Mouse (Mus musculus) heart, embryonic 14.5 days (tissue): ENCODE measurements around the gene Adamtsl1. TPM values are rescaled to one million over a fixed set of nuclear protein-coding genes. Genes with fewer than 3 reads are reported as not detected.

ENCODE experiments used
- ATAC-seq: fragments of 200-750 bp; cut with Nextera tagmentation; 2 replicates; pipeline ENCODE4 v1.8.0; 2017; ENCODE audit warnings: low read depth, moderate TSS enrichment; ENCODE audit not compliant: insufficient number of reproducible peaks, insufficient read depth, low FRiP score
- H3K27ac ChIP-seq, 2 experiments: fragments of 200-500 bp in 1 of 2; fragments of 300-500 bp in 1 of 2; sonication (generic) in 1 of 2; replicated peaks in 1 of 2; 2 replicates each; pipeline ENCODE4 v1.5.1; 2012 to 2014; ENCODE audit warnings: low read depth in 2 of 2, low read length in 2 of 2, control low read depth in 1 of 2, mild to moderate bottlenecking in 1 of 2, mixed read lengths in 1 of 2; ENCODE audit not compliant: control insufficient read depth in 1 of 2, insufficient read depth in 1 of 2
- H3K27me3 ChIP-seq: fragments of 300-500 bp; sonication (generic); 2 replicates; pipeline ENCODE4 v1.6.1; 2014; ENCODE audit warnings: mild to moderate bottlenecking, low read length, control low read depth; ENCODE audit not compliant: control insufficient read depth, insufficient read depth
- H3K36me3 ChIP-seq: fragments of 300-500 bp; sonication (generic); 2 replicates; pipeline ENCODE4 v1.6.1; 2014; ENCODE audit warnings: mild to moderate bottlenecking, control low read depth, low read length, mixed read lengths; ENCODE audit not compliant: control insufficient read depth, insufficient read depth
- H3K4me1 ChIP-seq, 2 experiments: fragments of 200-500 bp in 1 of 2; fragments of 300-500 bp in 1 of 2; sonication (generic) in 1 of 2; 2 replicates each; pipeline ENCODE4 v1.6.1; 2012 to 2014; ENCODE audit warnings: low read length in 2 of 2, control low read depth in 1 of 2, mixed read lengths in 1 of 2; ENCODE audit not compliant: control insufficient read depth in 2 of 2, insufficient read depth in 2 of 2
- H3K4me2 ChIP-seq: fragments of 300-500 bp; sonication (generic); 2 replicates; pipeline ENCODE4 v1.6.1; 2014; ENCODE audit warnings: mild to moderate bottlenecking, low read length
- H3K4me3 ChIP-seq, 2 experiments: fragments of 200-500 bp in 1 of 2; fragments of 300-500 bp in 1 of 2; sonication (generic) in 1 of 2; 2 replicates each; pipeline ENCODE4 v1.5.1; 2012 to 2014; ENCODE audit warnings: low read length in 2 of 2, mild to moderate bottlenecking in 2 of 2, control low read depth in 1 of 2, low read depth in 1 of 2, moderate library complexity in 1 of 2; ENCODE audit not compliant: control insufficient read depth in 1 of 2, insufficient read depth in 1 of 2
- H3K9ac ChIP-seq: fragments of 300-500 bp; sonication (generic); 2 replicates; pipeline ENCODE4 v1.6.1; 2014; ENCODE audit warnings: mild to moderate bottlenecking, low read length
- H3K9me3 ChIP-seq: fragments of 300-500 bp; sonication (generic); 2 replicates; pipeline ENCODE4 v1.6.1; 2016; ENCODE audit warnings: low read length, control low read depth; ENCODE audit not compliant: control insufficient read depth
- WGBS: fragments of 180-500 bp; shearing (Covaris S2); extraction: QIAGEN DNeasy Blood & Tissue Kit; methylation state at CpG from one replicate; pipeline ENCODE4 v1.1.7; 2014; 5-methylcytosine and 5-hydroxymethylcytosine counted together
- polyA plus RNA-seq: library from polyadenylated mRNA; unstranded; fragments of >200 nt; fragmentation: Nextera tagmentation; extraction: Ambion mirVana; gene quantifications from 2 replicates; pipeline ENCODE4 v1.2.1, GENCODE M21; 2014

Gene Adamtsl1
- polyA plus RNA-seq, 1 experiment from 2014 or later: 16.2 TPM

DNA sequence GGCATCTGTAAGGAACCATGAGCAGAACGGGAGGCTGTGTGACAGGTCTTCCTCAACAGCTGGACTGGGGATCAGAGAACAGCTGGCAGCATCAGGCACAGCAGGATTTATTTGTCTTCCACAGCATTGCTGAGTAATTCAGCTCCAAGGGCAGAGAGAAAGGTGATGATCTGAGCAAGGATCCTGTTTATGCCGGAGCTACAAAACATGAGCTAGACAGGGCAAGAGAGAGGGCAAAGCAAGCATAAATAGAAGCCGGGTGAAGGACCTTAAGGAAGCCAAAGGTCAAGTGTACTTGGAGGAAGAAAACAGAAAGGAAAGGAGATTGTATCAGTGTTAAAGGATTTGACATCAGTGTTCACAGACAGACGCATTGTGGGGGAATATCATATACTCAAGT is 158.3 kb downstream of the Adamtsl1 start:
- H3K9me3 ChIP-seq: no peaks in the 10 kb centered on the region
- no peaks in the 10 kb centered on the region for H3K36me3 ChIP-seq
- H3K4me3 ChIP-seq: no peak overlapping the region
- H3K27ac ChIP-seq: no peak overlapping the region
- H3K27me3 ChIP-seq: no peaks in the 10 kb centered on the region
- H3K4me2 ChIP-seq: no peak overlapping the region
- H3K9ac ChIP-seq: no peak overlapping the region
- WGBS: 48% methylated on average over 4 of the region's 4 CpGs
- ATAC-seq: no peak
- no peaks in the 10 kb centered on the region for H3K4me1 ChIP-seq

DNA sequence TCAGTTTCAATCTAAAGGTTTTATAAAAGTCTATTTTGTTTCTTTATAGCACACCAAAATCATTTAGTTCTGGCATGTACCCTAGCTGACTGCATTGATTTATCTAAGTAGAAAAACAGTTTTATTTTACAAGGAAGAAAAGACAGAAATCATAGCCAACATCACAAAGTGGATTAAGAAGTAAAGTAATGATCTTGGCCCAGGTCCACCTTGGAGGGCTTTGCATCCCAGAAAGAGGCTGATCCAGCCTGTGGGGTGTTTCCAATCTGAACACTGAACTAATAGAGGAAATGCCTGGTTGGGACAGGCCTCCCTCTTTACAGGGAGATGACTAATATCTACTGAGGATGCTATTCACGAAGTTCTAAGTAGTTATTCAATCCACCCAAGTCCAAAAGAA is 163.6 kb downstream of the Adamtsl1 start:
- Histone ChIP-seq H3K36me3 (no peaks in the 10 kb centered on the region), H3K4me1 (no peaks in the 10 kb centered on the region), H3K4me3 (no peak overlapping the region), H3K27ac (no peak overlapping the region), H3K9me3 (no peaks in the 10 kb centered on the region), H3K27me3 (no peaks in the 10 kb centered on the region), H3K9ac (no peak overlapping the region), H3K4me2 (no peak overlapping the region)
- no peak for ATAC-seq
- WGBS: 54% methylated on average over 1 of the region's 1 CpGs

DNA sequence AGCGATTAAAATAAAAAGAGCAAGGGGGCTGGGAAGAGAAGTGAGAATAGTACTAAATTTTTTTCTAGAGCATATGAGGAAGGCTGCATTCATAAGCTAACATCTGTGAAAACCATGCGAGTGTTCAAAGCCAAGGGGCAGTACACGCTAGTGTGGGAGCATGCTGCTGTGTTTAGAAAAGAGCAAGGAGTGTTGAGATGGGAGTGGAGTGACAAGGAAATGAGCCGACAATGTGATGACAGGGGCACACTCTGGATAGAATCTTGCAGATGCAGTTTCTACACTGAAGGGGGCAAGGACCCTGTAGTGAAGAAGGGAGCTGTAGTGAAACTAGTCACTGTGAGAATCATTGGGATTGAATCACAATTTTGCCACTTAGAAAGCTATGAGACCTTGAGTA is 172.2 kb downstream of the Adamtsl1 start:
- Histone ChIP-seq H3K4me2 (no peak overlapping the region), H3K27ac (no peak overlapping the region), H3K9me3 (no peaks in the 10 kb centered on the region), H3K4me1 (no peaks in the 10 kb centered on the region), H3K27me3 (no peaks in the 10 kb centered on the region; the same call in 1 of the 2 replicates), H3K9ac (no peak overlapping the region), H3K36me3 (no peaks in the 10 kb centered on the region), H3K4me3 (no peak overlapping the region)
- ATAC-seq: no peak
- 36% methylated on average over 4 of the region's 4 CpGs for WGBS

DNA sequence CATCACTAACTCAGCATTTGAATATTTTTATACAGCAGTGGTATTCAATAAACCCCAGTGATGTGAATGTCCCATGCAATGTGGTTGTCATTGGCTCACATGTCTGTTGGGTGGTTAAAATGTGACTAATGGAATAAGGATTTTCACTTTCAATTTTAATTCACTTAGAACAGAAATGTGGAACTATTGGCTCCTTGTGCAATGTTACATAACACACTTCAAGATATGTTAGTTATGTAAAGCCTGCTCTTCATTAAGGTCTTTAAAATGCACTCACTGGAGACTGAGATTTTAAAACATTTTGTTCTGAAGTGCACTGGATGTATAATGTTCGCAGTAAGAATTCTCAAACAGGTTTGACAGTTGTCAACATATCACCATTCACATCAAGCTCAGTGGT is 181.3 kb downstream of the Adamtsl1 start:
- Histone ChIP-seq H3K27ac (no peak overlapping the region), H3K27me3 (no peaks in the 10 kb centered on the region), H3K4me1 (no peaks in the 10 kb centered on the region), H3K4me2 (no peak overlapping the region), H3K9me3 (peaks cover 6% of the 10 kb centered on the region; the same call in 1 of the 2 replicates), H3K9ac (no peak overlapping the region), H3K4me3 (no peak overlapping the region), H3K36me3 (no peaks in the 10 kb centered on the region)
- 70% methylated on average over 1 of the region's 1 CpGs for WGBS
- no peak for ATAC-seq

DNA sequence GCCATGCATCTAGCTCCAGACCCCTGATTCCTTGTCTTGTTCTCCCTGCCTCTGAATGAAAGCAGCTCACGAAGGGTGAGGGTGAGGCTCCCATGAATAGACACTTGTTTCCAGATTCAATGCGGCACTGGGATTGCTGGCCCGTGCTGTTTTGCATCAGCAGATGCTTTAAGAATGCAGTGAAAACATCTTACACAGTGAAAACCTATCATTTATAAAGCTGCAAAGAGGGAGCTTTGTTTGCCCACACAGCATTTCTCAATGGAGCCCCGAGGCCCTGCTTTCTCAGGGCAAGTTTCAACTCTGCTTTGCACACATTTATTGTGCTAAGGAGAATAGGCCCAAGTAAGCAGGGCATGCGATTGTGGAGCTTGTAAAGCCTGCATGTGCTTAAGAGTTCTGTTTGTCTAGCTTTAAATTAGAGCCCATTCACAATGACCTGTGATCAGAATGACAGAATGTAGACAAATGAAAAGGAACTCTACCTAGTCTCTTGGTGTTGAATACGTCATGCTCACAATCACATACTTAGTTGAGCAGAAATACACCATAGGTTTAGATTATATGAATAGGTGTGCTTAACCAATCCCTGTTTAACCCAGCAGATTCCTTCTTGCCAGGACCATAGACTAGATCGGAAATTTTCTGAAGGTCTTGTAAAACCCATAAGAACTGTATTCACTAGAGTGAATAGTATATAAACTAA is 193.5 kb downstream of the Adamtsl1 start:
- Histone ChIP-seq H3K27ac (no peak overlapping the region), H3K4me3 (no peak overlapping the region), H3K9ac (no peak overlapping the region), H3K36me3 (no peaks in the 10 kb centered on the region), H3K4me1 (no peaks in the 10 kb centered on the region), H3K27me3 (no peaks in the 10 kb centered on the region), H3K9me3 (no peaks in the 10 kb centered on the region), H3K4me2 (no peak overlapping the region)
- no peak for ATAC-seq
- WGBS: 80% methylated on average over 7 of the region's 7 CpGs

DNA sequence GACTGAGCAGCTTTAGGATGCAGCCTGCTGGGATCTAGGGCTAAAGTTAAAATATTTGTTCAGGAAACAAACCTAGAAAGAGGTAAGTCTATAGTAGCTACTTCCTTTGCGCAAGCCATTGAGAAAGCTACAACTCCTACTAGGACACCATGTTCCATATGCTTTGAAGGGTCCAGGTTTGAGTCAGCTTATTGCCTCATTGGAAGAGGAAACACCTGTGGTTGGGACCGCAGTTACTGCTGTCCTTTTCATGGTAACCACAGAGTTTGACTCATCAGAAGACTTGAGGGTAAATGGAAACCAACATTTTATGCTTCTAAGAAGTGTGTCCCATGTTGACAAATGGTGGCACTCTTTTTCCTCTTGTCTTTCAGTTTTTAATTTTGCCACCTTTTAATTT is 195.7 kb downstream of the Adamtsl1 start:
- Histone ChIP-seq H3K9me3 (no peaks in the 10 kb centered on the region), H3K4me3 (no peak overlapping the region), H3K9ac (no peak overlapping the region), H3K27me3 (no peaks in the 10 kb centered on the region), H3K27ac (no peak overlapping the region), H3K4me1 (no peaks in the 10 kb centered on the region), H3K36me3 (no peaks in the 10 kb centered on the region), H3K4me2 (no peak overlapping the region)
- WGBS: 87% methylated on average over 2 of the region's 2 CpGs
- ATAC-seq: no peak

DNA sequence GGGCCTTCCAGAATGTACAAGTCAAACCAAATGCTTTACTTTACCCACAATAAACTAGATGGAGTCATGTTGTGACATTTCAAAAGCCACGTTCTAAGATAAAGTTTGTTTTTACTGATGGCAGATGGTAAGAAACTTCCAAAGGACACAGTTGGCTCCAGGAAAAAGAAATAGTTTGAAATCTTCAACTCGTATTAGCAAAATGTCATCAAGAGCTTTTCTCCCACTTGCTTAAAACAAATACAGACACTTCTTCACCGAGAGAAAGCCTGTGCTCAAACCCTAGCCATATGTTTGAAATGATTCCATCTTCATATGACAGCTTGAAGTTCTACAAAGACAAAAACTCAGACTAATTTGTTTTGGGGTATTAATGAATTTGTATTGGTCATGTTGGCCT is 211.0 kb downstream of the Adamtsl1 start:
- WGBS: 57% methylated on average over 3 of the region's 3 CpGs
- H3K27me3 ChIP-seq: no peaks in the 10 kb centered on the region
- H3K9me3 ChIP-seq: no peaks in the 10 kb centered on the region

DNA sequence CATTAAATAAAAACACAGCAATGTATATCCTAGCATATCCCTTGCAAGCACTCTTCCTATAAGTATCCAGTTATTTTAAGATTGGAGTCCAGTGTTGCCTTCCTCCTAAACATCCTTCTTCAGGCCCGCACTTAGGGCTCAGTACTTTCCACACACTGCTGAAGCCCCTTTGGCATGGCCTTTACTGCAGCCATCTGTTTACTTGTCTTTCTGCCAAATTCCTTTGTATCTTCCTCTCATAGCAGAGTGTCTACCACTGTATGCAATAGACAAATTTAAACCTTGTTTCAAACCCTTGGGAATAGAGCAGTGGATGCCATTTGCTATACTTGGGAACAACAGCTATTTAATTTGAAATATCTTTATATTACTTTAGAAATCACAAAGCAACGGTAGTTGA is 213.8 kb downstream of the Adamtsl1 start:
- no peak overlapping the region for H3K4me3 ChIP-seq
- WGBS: 80% methylated on average over 2 of the region's 2 CpGs
- no peak for ATAC-seq
- H3K27ac ChIP-seq: no peak overlapping the region
- H3K9me3 ChIP-seq: no peaks in the 10 kb centered on the region
- no peaks in the 10 kb centered on the region for H3K4me1 ChIP-seq
- no peaks in the 10 kb centered on the region for H3K36me3 ChIP-seq
- no peak overlapping the region for H3K4me2 ChIP-seq
- no peak overlapping the region for H3K9ac ChIP-seq
- H3K27me3 ChIP-seq: no peaks in the 10 kb centered on the region

More for the DNA sequence above, 211.0 kb downstream of the Adamtsl1 start:
- H3K4me3 ChIP-seq: no peak overlapping the region
- no peaks in the 10 kb centered on the region for H3K4me1 ChIP-seq
- no peak overlapping the region for H3K27ac ChIP-seq
- H3K4me2 ChIP-seq: no peak overlapping the region
- H3K36me3 ChIP-seq: no peaks in the 10 kb centered on the region
- no peak overlapping the region for H3K9ac ChIP-seq
- no peak for ATAC-seq
